Comparison of ENCODE assay signal across 14 mouse cellular contexts in the genomic region with DNA sequence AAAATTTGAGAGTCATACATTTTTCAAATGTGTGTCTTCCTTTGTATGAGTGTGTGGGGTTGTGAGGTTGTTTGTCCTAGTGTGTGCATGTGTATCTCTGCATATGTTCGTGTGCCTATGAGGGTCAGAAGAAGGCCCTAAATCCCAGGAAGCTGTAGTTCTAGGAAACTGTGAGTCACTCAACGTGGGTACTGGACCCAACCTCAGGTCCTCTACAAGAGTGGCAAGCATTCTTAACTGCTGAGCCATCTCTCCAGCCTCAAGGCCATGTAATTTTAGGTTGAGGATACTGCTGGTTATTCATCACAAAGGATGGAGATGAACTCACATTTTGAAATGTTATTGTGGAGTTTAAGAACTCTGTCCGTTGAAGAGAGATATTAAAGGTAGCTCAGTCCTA.
A peak's percentile ranks its signal among the peaks of the same experiment; 100 is the strongest.
DNase-seq lines count a peak whose midpoint lies in the region.
"Had no signal": no experiment of that assay in that cellular context is flagged by ENCODE, and none has a peak within 500 bp of the region (broad histone marks: within the 10 kb centered on the region; RNA-seq: fewer than 3 reads in every experiment).

No protein-coding gene starts in this region.

- DNase-seq in 3134 (ENCODE audit: extremely low read depth, insufficient read length, low spot score), result peak; percentile 38
- peak; percentile 10 for DNase-seq in 416B (ENCODE audit: low read depth)
- peak; percentile 52 for DNase-seq in NIH3T3 (ENCODE audit: low read depth)
- DNase-seq in thymus, adult 18-20 months, result no peak
- DNase-seq in lung, postnatal 14 days, result no peak
- DNase-seq: adrenal gland, adult 8-10 months; adrenal gland, postnatal 14 days; adrenal gland, postnatal 36 days; cerebellum, adult 11 months; cerebellum, adult 2 months; cerebellum, adult 9-10 months; cerebellum, postnatal 10 days; cerebellum, postnatal 25 days; forebrain, postnatal 0 days had no signal

Comparison
In these comparisons a context has a peak if more than half of its experiments do, and no peak if none do; other contexts are left out.
1. DNase-seq: peak in 3134 (single experiment), 416B (single experiment) and NIH3T3 (single experiment); none in thymus, adult 18-20 months (0 of 2) and lung, postnatal 14 days (single experiment).